Mouse (Mus musculus): Measurements from ENCODE around the gene Tnfrsf23. TPM values are rescaled to one million over a fixed set of nuclear protein-coding genes. Genes with fewer than 3 reads are reported as not detected.

The Tnfrsf23 gene
- polyA plus RNA-seq (2014; fragmentation: Nextera tagmentation; extraction: Ambion mirVana) = 1.7 and 1.9 TPM in 2 replicates

GRCm38 (mm10) chr7:143685359-143686067, at the start of gene Tnfrsf23:
Gene Tnfrsf23 (minus strand): TSS chr7:143685872.
- H3K9ac ChIP-seq (replicated peaks; ENCODE audit: low read depth, low read length) = 0 out of 2 replicates have a peak within 1 kb of the TSS, but pooled peaks have one; percentile 3
- peak within 1 kb of the TSS; percentile 37 for H3K4me3 ChIP-seq (ENCODE audit: low read depth, low read length)
- WGBS = 2% methylated on average over 35 of the region's 35 CpGs
- H3K9me3 ChIP-seq (ENCODE audit: control insufficient read depth, low read depth, low read length) = no peaks in the 10 kb centered on the region
- peak; percentile 90 for ATAC-seq (ENCODE audit: insufficient number of reproducible peaks, insufficient read depth, low FRiP score, low read depth)
- peak within 1 kb of the TSS; percentile 81 for H3K4me2 ChIP-seq (replicated peaks; ENCODE audit: low read depth, low read length)
- no peaks in the 10 kb centered on the region for H3K4me1 ChIP-seq (ENCODE audit: control insufficient read depth, insufficient read depth, low read length)
- H3K27me3 ChIP-seq (ENCODE audit: control insufficient read depth, insufficient read depth, low read length) = no peaks in the 10 kb centered on the region
- no peak within 1 kb of the TSS for H3K27ac ChIP-seq (ENCODE audit: low read length)
- peaks cover 29% of the 10 kb centered on the region for H3K36me3 ChIP-seq (ENCODE audit: control insufficient read depth, insufficient read depth, low read length)

GRCm38 (mm10) chr7:143733746-143734145, 48.1 kb upstream of the Tnfrsf23 start:
- Histone ChIP-seq H3K9me3 (ENCODE audit: control insufficient read depth, low read depth, low read length) (no peaks in the 10 kb centered on the region), H3K27me3 (ENCODE audit: control insufficient read depth, insufficient read depth, low read length) (no peaks in the 10 kb centered on the region), H3K36me3 (ENCODE audit: control insufficient read depth, insufficient read depth, low read length) (peaks cover 2% of the 10 kb centered on the region; the same call in 1 of the 2 replicates), H3K4me3 (ENCODE audit: low read depth, low read length) (no peak overlapping the region), H3K4me1 (ENCODE audit: control insufficient read depth, insufficient read depth, low read length) (peaks cover 18% of the 10 kb centered on the region), H3K4me2 (replicated peaks; ENCODE audit: low read depth, low read length) (no peak overlapping the region), H3K27ac (ENCODE audit: low read length) (no peak overlapping the region), H3K9ac (replicated peaks; ENCODE audit: low read depth, low read length) (no peak overlapping the region)
- no peak for ATAC-seq (ENCODE audit: insufficient number of reproducible peaks, insufficient read depth, low FRiP score, low read depth)
- WGBS = 96% methylated on average over 4 of the region's 4 CpGs

GRCm38 (mm10) chr7:143729886-143730285, 44.2 kb upstream of the Tnfrsf23 start:
- Histone ChIP-seq H3K27ac (ENCODE audit: low read length) (no peak overlapping the region), H3K4me1 (ENCODE audit: control insufficient read depth, insufficient read depth, low read length) (0 out of 2 replicates have a peak, but pooled peaks cover 5% of the 10 kb centered on the region), H3K27me3 (ENCODE audit: control insufficient read depth, insufficient read depth, low read length) (no peaks in the 10 kb centered on the region), H3K4me3 (ENCODE audit: low read depth, low read length) (no peak overlapping the region), H3K9me3 (ENCODE audit: control insufficient read depth, low read depth, low read length) (no peaks in the 10 kb centered on the region), H3K4me2 (replicated peaks; ENCODE audit: low read depth, low read length) (no peak overlapping the region), H3K9ac (replicated peaks; ENCODE audit: low read depth, low read length) (no peak overlapping the region), H3K36me3 (ENCODE audit: control insufficient read depth, insufficient read depth, low read length) (no peaks in the 10 kb centered on the region; the same call in 1 of the 2 replicates)
- WGBS = 68% methylated on average over 10 of the region's 10 CpGs
- no peak for ATAC-seq (ENCODE audit: insufficient number of reproducible peaks, insufficient read depth, low FRiP score, low read depth)

GRCm38 (mm10) chr7:143726396-143726795, 40.7 kb upstream of the Tnfrsf23 start:
- H3K4me3 ChIP-seq (ENCODE audit: low read depth, low read length) = no peak overlapping the region
- no peak for ATAC-seq (ENCODE audit: insufficient number of reproducible peaks, insufficient read depth, low FRiP score, low read depth)
- H3K27me3 ChIP-seq (ENCODE audit: control insufficient read depth, insufficient read depth, low read length) = no peaks in the 10 kb centered on the region
- WGBS = 87% methylated on average over 4 of the region's 4 CpGs
- H3K36me3 ChIP-seq (ENCODE audit: control insufficient read depth, insufficient read depth, low read length) = no peaks in the 10 kb centered on the region
- H3K27ac ChIP-seq (ENCODE audit: low read length) = no peak overlapping the region
- H3K9ac ChIP-seq (replicated peaks; ENCODE audit: low read depth, low read length) = no peak overlapping the region
- H3K9me3 ChIP-seq (ENCODE audit: control insufficient read depth, low read depth, low read length) = no peaks in the 10 kb centered on the region
- 0 out of 2 replicates have a peak, but pooled peaks cover 5% of the 10 kb centered on the region for H3K4me1 ChIP-seq (ENCODE audit: control insufficient read depth, insufficient read depth, low read length)
- H3K4me2 ChIP-seq (replicated peaks; ENCODE audit: low read depth, low read length) = no peak overlapping the region

GRCm38 (mm10) chr7:143723841-143724240, 38.2 kb upstream of the Tnfrsf23 start:
- ATAC-seq (ENCODE audit: insufficient number of reproducible peaks, insufficient read depth, low FRiP score, low read depth) = peak; percentile 94
- Histone ChIP-seq H3K27ac (ENCODE audit: low read length) (peak overlapping the region; percentile 83), H3K27me3 (ENCODE audit: control insufficient read depth, insufficient read depth, low read length) (no peaks in the 10 kb centered on the region), H3K4me1 (ENCODE audit: control insufficient read depth, insufficient read depth, low read length) (0 out of 2 replicates have a peak, but pooled peaks cover 2% of the 10 kb centered on the region), H3K4me2 (replicated peaks; ENCODE audit: low read depth, low read length) (peak overlapping the region; percentile 32), H3K9ac (replicated peaks; ENCODE audit: low read depth, low read length) (no peak overlapping the region), H3K36me3 (ENCODE audit: control insufficient read depth, insufficient read depth, low read length) (no peaks in the 10 kb centered on the region), H3K4me3 (ENCODE audit: low read depth, low read length) (no peak overlapping the region), H3K9me3 (ENCODE audit: control insufficient read depth, low read depth, low read length) (no peaks in the 10 kb centered on the region)
- WGBS = 66% methylated on average over 4 of the region's 4 CpGs

GRCm38 (mm10) chr7:143722646-143723045, 37.0 kb upstream of the Tnfrsf23 start:
- ATAC-seq (ENCODE audit: insufficient number of reproducible peaks, insufficient read depth, low FRiP score, low read depth) = no peak
- Histone ChIP-seq H3K4me1 (ENCODE audit: control insufficient read depth, insufficient read depth, low read length) (0 out of 2 replicates have a peak, but pooled peaks cover 2% of the 10 kb centered on the region), H3K4me2 (replicated peaks; ENCODE audit: low read depth, low read length) (no peak overlapping the region), H3K27me3 (ENCODE audit: control insufficient read depth, insufficient read depth, low read length) (no peaks in the 10 kb centered on the region), H3K27ac (ENCODE audit: low read length) (peak overlapping the region; percentile 28; the same call in 1 of the 2 replicates), H3K4me3 (ENCODE audit: low read depth, low read length) (no peak overlapping the region), H3K36me3 (ENCODE audit: control insufficient read depth, insufficient read depth, low read length) (no peaks in the 10 kb centered on the region), H3K9me3 (ENCODE audit: control insufficient read depth, low read depth, low read length) (no peaks in the 10 kb centered on the region), H3K9ac (replicated peaks; ENCODE audit: low read depth, low read length) (no peak overlapping the region)
- 79% methylated on average over 5 of the region's 5 CpGs for WGBS

GRCm38 (mm10) chr7:143717811-143718210, 32.1 kb upstream of the Tnfrsf23 start:
- Histone ChIP-seq H3K27ac (ENCODE audit: low read length) (no peak overlapping the region), H3K4me1 (ENCODE audit: control insufficient read depth, insufficient read depth, low read length) (no peaks in the 10 kb centered on the region), H3K36me3 (ENCODE audit: control insufficient read depth, insufficient read depth, low read length) (peaks cover 13% of the 10 kb centered on the region), H3K4me2 (replicated peaks; ENCODE audit: low read depth, low read length) (no peak overlapping the region), H3K27me3 (ENCODE audit: control insufficient read depth, insufficient read depth, low read length) (no peaks in the 10 kb centered on the region), H3K9ac (replicated peaks; ENCODE audit: low read depth, low read length) (no peak overlapping the region), H3K9me3 (ENCODE audit: control insufficient read depth, low read depth, low read length) (no peaks in the 10 kb centered on the region), H3K4me3 (ENCODE audit: low read depth, low read length) (no peak overlapping the region)
- ATAC-seq (ENCODE audit: insufficient number of reproducible peaks, insufficient read depth, low FRiP score, low read depth) = peak; percentile 54; the same call in 1 of the 2 replicates
- whole genome bisulfite sequencing = 61% methylated on average over 1 of the region's 1 CpGs

- H3K4me3 ChIP-seq (ENCODE audit: low read depth, low read length) = no peak overlapping the region
These were observed 27.7 kb upstream of the Tnfrsf23 start for GRCm38 (mm10) chr7:143713421-143713820.

More at GRCm38 (mm10) chr7:143713421-143713820, 27.7 kb upstream of the Tnfrsf23 start:
- Histone ChIP-seq H3K9me3 (ENCODE audit: control insufficient read depth, low read depth, low read length) (no peaks in the 10 kb centered on the region), H3K4me1 (ENCODE audit: control insufficient read depth, insufficient read depth, low read length) (no peaks in the 10 kb centered on the region), H3K36me3 (ENCODE audit: control insufficient read depth, insufficient read depth, low read length) (peaks cover 35% of the 10 kb centered on the region), H3K4me2 (replicated peaks; ENCODE audit: low read depth, low read length) (no peak overlapping the region), H3K27me3 (ENCODE audit: control insufficient read depth, insufficient read depth, low read length) (no peaks in the 10 kb centered on the region), H3K9ac (replicated peaks; ENCODE audit: low read depth, low read length) (no peak overlapping the region), H3K27ac (ENCODE audit: low read length) (no peak overlapping the region)
- no peak for ATAC-seq (ENCODE audit: insufficient number of reproducible peaks, insufficient read depth, low FRiP score, low read depth)
- WGBS = 80% methylated on average over 4 of the region's 4 CpGs

Data from stomach, embryonic 14.5 days (tissue).